Mouse (Mus musculus) limb, embryonic 10.5 days (tissue): ENCODE data around the gene Dnaja3. TPM values are rescaled to one million over a fixed set of nuclear protein-coding genes. Genes with fewer than 3 reads are reported as not detected.

ENCODE experiments used
- DNase-seq: peaks from one replicate; pipeline ENCODE4 v3.0.0-alpha.2; 2017; ENCODE audit warnings: low spot score
- H3K27ac ChIP-seq: fragments of 300-500 bp; sonication (generic); 2 replicates; pipeline ENCODE4 v1.5.1; 2016; ENCODE audit warnings: mild to moderate bottlenecking
- H3K27me3 ChIP-seq: fragments of 300-500 bp; sonication (generic); 2 replicates; pipeline ENCODE4 v1.6.1; 2016; ENCODE audit warnings: low read depth, mild to moderate bottlenecking; ENCODE audit not compliant: poor library complexity, severe bottlenecking
- H3K36me3 ChIP-seq: fragments of 300-500 bp; sonication (generic); 2 replicates; pipeline ENCODE4 v1.6.1; 2016; ENCODE audit warnings: mild to moderate bottlenecking, moderate library complexity
- H3K4me1 ChIP-seq: fragments of 300-500 bp; sonication (generic); 2 replicates; pipeline ENCODE4 v1.6.1; 2016
- H3K4me3 ChIP-seq: fragments of 300-500 bp; sonication (generic); 2 replicates; pipeline ENCODE4 v1.5.1; 2016; ENCODE audit warnings: mild to moderate bottlenecking, moderate library complexity
- H3K9me3 ChIP-seq: fragments of 300-500 bp; sonication (generic); replicated peaks from 2 replicates; pipeline ENCODE4 v1.6.1; 2016; ENCODE audit warnings: mild to moderate bottlenecking
- WGBS: fragments of 180-500 bp; shearing (Covaris S2); methylation state at CpG from one replicate; pipeline ENCODE4 v1.1.7; 2016; 5-methylcytosine and 5-hydroxymethylcytosine counted together
- polyA plus RNA-seq: library from polyadenylated mRNA; unstranded; fragments of >200 nt; fragmentation: Nextera tagmentation; extraction: Ambion mirVana; gene quantifications from 2 replicates; pipeline ENCODE4 v1.2.1, GENCODE M21; 2016

Gene Dnaja3
- polyA plus RNA-seq, 1 experiment from 2014 or later = 64.1 TPM

- peaks cover 98% of the 10 kb centered on the region for H3K4me1 ChIP-seq
- H3K27ac ChIP-seq = peak overlapping the region; percentile 59
- no peak for DNase-seq
Measured at GRCm38 (mm10) chr16:4599616-4600015, 40.2 kb upstream of the Dnaja3 start.

GRCm38 (mm10) chr16:4600701-4601310, 39.0 kb upstream of the Dnaja3 start:
- Histone ChIP-seq H3K9me3 (no peaks in the 10 kb centered on the region), H3K36me3 (0 out of 2 replicates have a peak, but pooled peaks cover 9% of the 10 kb centered on the region), H3K27me3 (no peaks in the 10 kb centered on the region), H3K4me1 (peaks cover 100% of the 10 kb centered on the region), H3K4me3 (no peak overlapping the region), H3K27ac (peak overlapping the region; percentile 57; the same call in 1 of the 2 replicates)
- 77% methylated on average over 9 of the region's 9 CpGs for WGBS
- no peak for DNase-seq

More at GRCm38 (mm10) chr16:4599616-4600015, 40.2 kb upstream of the Dnaja3 start:
- H3K4me3 ChIP-seq = no peak overlapping the region
- 86% methylated on average over 3 of the region's 3 CpGs for WGBS
- 0 out of 2 replicates have a peak, but pooled peaks cover 9% of the 10 kb centered on the region for H3K36me3 ChIP-seq
- no peaks in the 10 kb centered on the region for H3K9me3 ChIP-seq
- no peaks in the 10 kb centered on the region for H3K27me3 ChIP-seq

- H3K27me3 ChIP-seq = no peaks in the 10 kb centered on the region
- H3K27ac ChIP-seq = peak overlapping the region; percentile 86
- 20% methylated on average over 3 of the region's 3 CpGs for WGBS
- no peaks in the 10 kb centered on the region for H3K9me3 ChIP-seq
- 0 out of 2 replicates have a peak, but pooled peaks cover 9% of the 10 kb centered on the region for H3K36me3 ChIP-seq
- DNase-seq = peak; percentile 47
- peaks cover 100% of the 10 kb centered on the region for H3K4me1 ChIP-seq
- H3K4me3 ChIP-seq = peak overlapping the region; percentile 32
Measured at GRCm38 (mm10) chr16:4602189-4602588, 37.6 kb upstream of the Dnaja3 start.

GRCm38 (mm10) chr16:4602766-4603452, 36.9 kb upstream of the Dnaja3 start:
- DNase-seq = peak; percentile 62
- WGBS = 33% methylated on average over 7 of the region's 7 CpGs
- Histone ChIP-seq H3K36me3 (0 out of 2 replicates have a peak, but pooled peaks cover 8% of the 10 kb centered on the region), H3K9me3 (no peaks in the 10 kb centered on the region), H3K4me1 (peaks cover 100% of the 10 kb centered on the region), H3K4me3 (peak overlapping the region; percentile 32), H3K27me3 (no peaks in the 10 kb centered on the region), H3K27ac (peak overlapping the region; percentile 86)

GRCm38 (mm10) chr16:4603453-4603837, 36.3 kb upstream of the Dnaja3 start:
- Histone ChIP-seq H3K36me3 (peaks cover 9% of the 10 kb centered on the region), H3K27me3 (no peaks in the 10 kb centered on the region), H3K27ac (peak overlapping the region; percentile 86), H3K4me3 (peak overlapping the region; percentile 32), H3K9me3 (no peaks in the 10 kb centered on the region), H3K4me1 (peaks cover 100% of the 10 kb centered on the region)
- DNase-seq = no peak
- WGBS = 59% methylated on average over 1 of the region's 1 CpGs

- Histone ChIP-seq H3K27ac (peak overlapping the region; percentile 86), H3K4me3 (peak overlapping the region; percentile 19; the same call in 1 of the 2 replicates), H3K27me3 (no peaks in the 10 kb centered on the region), H3K36me3 (peaks cover 15% of the 10 kb centered on the region), H3K4me1 (peaks cover 94% of the 10 kb centered on the region), H3K9me3 (no peaks in the 10 kb centered on the region)
- DNase-seq = peak; percentile 29
- whole genome bisulfite sequencing = 76% methylated on average over 11 of the region's 11 CpGs
Measured at GRCm38 (mm10) chr16:4604293-4604837, 35.4 kb upstream of the Dnaja3 start.

GRCm38 (mm10) chr16:4605514-4606131, 34.2 kb upstream of the Dnaja3 start:
- DNase-seq = peak; percentile 45
- H3K27me3 ChIP-seq = no peaks in the 10 kb centered on the region
- H3K4me3 ChIP-seq = peak overlapping the region; percentile 27; the same call in 1 of the 2 replicates
- peaks cover 82% of the 10 kb centered on the region for H3K4me1 ChIP-seq
- 63% methylated on average over 13 of the region's 13 CpGs for WGBS
- H3K36me3 ChIP-seq = peaks cover 24% of the 10 kb centered on the region
- no peaks in the 10 kb centered on the region for H3K9me3 ChIP-seq
- H3K27ac ChIP-seq = peak overlapping the region; percentile 86

- 29% methylated on average over 5 of the region's 5 CpGs for WGBS
- Histone ChIP-seq H3K4me1 (peaks cover 72% of the 10 kb centered on the region), H3K27me3 (no peaks in the 10 kb centered on the region), H3K27ac (peak overlapping the region; percentile 86), H3K9me3 (no peaks in the 10 kb centered on the region), H3K36me3 (peaks cover 33% of the 10 kb centered on the region), H3K4me3 (no peak overlapping the region)
- peak; percentile 43 for DNase-seq
Measured at GRCm38 (mm10) chr16:4606431-4607084, 33.2 kb upstream of the Dnaja3 start.

GRCm38 (mm10) chr16:4607818-4608531, 31.8 kb upstream of the Dnaja3 start:
- peak; percentile 89 for DNase-seq
- WGBS = 50% methylated on average over 9 of the region's 9 CpGs
- H3K27ac ChIP-seq = peak overlapping the region; percentile 86
- peaks cover 58% of the 10 kb centered on the region for H3K4me1 ChIP-seq
- 0 out of 2 replicates have a peak overlapping the region, but pooled peaks have one; percentile 4 for H3K4me3 ChIP-seq
- peaks cover 47% of the 10 kb centered on the region for H3K36me3 ChIP-seq
- no peaks in the 10 kb centered on the region for H3K27me3 ChIP-seq
- no peaks in the 10 kb centered on the region for H3K9me3 ChIP-seq

GRCm38 (mm10) chr16:4608532-4609059, 31.2 kb upstream of the Dnaja3 start:
- Histone ChIP-seq H3K36me3 (peaks cover 54% of the 10 kb centered on the region), H3K27me3 (no peaks in the 10 kb centered on the region), H3K27ac (peak overlapping the region; percentile 68; the same call in 1 of the 2 replicates), H3K9me3 (no peaks in the 10 kb centered on the region), H3K4me3 (no peak overlapping the region), H3K4me1 (peaks cover 52% of the 10 kb centered on the region)
- DNase-seq = no peak
- WGBS = 83% methylated on average over 19 of the region's 19 CpGs

- Histone ChIP-seq H3K9me3 (no peaks in the 10 kb centered on the region), H3K4me1 (peaks cover 26% of the 10 kb centered on the region), H3K4me3 (no peak overlapping the region), H3K27ac (no peak overlapping the region), H3K36me3 (peaks cover 80% of the 10 kb centered on the region), H3K27me3 (no peaks in the 10 kb centered on the region)
- WGBS = 93% methylated on average over 5 of the region's 5 CpGs
- DNase-seq = no peak
Measured at GRCm38 (mm10) chr16:4611193-4611592, 28.6 kb upstream of the Dnaja3 start.
